Mouse (Mus musculus) liver, postnatal 0 days (tissue): ENCODE measurements at regions not wholly inside any gene's neighbourhood (a gene's known extent, or its start where the extent isn't known, plus 50 kb on each side); places are given as distances from the start of the nearest gene placed in this dataset.

Experiments used
- CTCF ChIP-seq: sonication (generic); IDR thresholded peaks from 2 replicates; pipeline ENCODE4 v1.5.1; 2016; ENCODE audit warnings: antibody characterized with exemption, low read depth
- EP300 ChIP-seq: IDR thresholded peaks from 2 replicates; pipeline ENCODE4 v1.6.1; 2016; ENCODE audit warnings: antibody characterized with exemption, low read depth, mild to moderate bottlenecking

DNA sequence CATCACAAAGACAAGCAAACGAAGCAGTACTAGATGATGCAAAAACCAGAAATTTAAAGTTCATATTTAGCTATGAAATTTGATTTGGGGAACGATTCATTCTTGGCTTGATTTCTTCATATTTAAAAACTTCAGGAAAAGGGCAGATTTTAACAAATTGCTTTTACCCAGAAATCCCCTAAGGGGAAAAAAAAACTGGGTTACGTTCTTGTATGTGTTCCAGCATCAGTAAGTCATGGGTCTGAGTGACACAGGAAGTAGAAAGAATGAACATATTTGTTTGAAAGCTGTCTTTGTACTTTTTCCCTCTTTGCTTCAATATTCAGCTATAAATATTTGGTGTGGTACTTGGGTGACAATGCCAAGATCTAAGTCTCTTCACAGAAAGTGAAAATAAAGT is 120.2 kb downstream of the Lurap1l start:
- no peak for TF ChIP-seq EP300
- no peak for TF ChIP-seq CTCF
